Mouse (Mus musculus): ENCODE measurements around the gene 2300009A05Rik.

Gene 2300009A05Rik

DNA sequence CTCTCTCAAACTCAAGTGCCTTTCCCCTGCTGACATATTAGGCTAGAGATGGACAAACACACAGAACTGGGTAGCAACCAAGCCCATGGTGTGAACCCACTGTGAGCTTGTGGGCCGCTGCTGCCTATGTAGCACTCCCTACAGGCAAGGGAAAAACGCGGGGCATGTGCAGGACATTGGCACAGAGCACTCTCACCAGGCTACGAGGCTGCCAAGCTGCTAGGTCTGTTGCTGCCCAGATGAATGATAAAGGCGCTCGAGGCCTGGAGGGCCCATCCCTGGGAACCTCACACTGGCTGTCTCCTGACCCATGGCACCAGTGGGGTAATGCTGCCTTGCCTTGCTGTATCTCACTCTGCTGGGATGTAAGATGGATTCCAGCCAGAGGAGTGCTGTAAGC is 53.0 kb downstream of the 2300009A05Rik start:
- DNase-seq, result no peak

All from kidney, adult 11 months (tissue).